Mouse (Mus musculus): ENCODE measurements around the gene S100a4. TPM values are rescaled to one million over a fixed set of nuclear protein-coding genes. Genes with fewer than 3 reads are reported as not detected.

S100a4 gene
- polyA plus RNA-seq, 1 experiment from 2014 or later, result not detected

DNA sequence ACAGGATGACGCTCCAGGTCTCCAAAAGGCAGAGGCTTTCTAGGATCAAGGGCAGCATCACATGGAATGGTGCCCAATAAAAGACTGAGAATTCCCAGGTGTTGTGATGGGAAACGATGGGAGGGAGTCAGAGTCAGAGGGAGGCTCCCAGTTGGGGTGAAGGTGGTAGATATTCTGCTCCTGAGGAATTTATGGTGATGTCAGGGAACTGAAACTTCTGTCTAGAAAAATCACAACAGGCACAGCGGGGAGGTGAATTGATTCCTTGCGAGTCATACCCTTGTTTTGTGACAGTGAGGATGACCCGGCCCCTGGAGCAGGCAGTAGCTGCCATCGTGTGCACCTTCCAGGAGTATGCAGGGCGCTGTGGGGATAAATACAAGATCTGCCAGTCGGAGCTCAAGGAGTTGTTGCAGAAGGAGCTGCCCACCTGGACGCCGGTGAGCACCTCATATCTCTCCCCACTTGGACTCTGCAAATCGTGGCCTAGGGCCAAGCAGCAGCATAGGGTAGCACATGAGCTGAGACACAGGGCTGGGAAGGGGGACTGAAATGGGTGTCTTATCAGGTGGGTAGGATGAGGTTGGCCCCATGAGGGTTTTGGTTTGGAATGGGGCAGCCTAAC, 2.0 kb upstream of the S100a4 start, which contains the start of gene Gm42674:
Gene Gm42674, plus strand, starts transcription at position 419 of the 625 bp plus-strand sequence.
- H3K4me3 ChIP-seq, result no peak within 1 kb of the TSS
- peaks cover 13% of the 10 kb centered on the region; the same call in 1 of the 2 replicates for H3K4me1 ChIP-seq (replicated peaks)
- H3K36me3 ChIP-seq, result no peaks in the 10 kb centered on the region
- no peaks in the 10 kb centered on the region for H3K9me3 ChIP-seq
- H3K27ac ChIP-seq, result no peak within 1 kb of the TSS
- no peak for DNase-seq (ENCODE audit: low spot score)
- H3K27me3 ChIP-seq (ENCODE audit: insufficient read depth, poor library complexity, severe bottlenecking), result no peaks in the 10 kb centered on the region
- 87% methylated on average over 11 of the region's 11 CpGs for WGBS

GRCm38 (mm10) chr3:90604416-90604815, 845 bp downstream of the S100a4 start:
- no peak overlapping the region for H3K27ac ChIP-seq

GRCm38 (mm10) chr3:90605049-90605448, 1.5 kb downstream of the S100a4 start:
- no peaks in the 10 kb centered on the region for H3K9me3 ChIP-seq
- no peak overlapping the region for H3K27ac ChIP-seq
- H3K4me1 ChIP-seq (replicated peaks), result peaks cover 10% of the 10 kb centered on the region; the same call in 1 of the 2 replicates
- no peaks in the 10 kb centered on the region for H3K36me3 ChIP-seq
- DNase-seq (ENCODE audit: low spot score), result no peak
- WGBS, result 91% methylated on average over 3 of the region's 3 CpGs
- no peaks in the 10 kb centered on the region for H3K27me3 ChIP-seq (ENCODE audit: insufficient read depth, poor library complexity, severe bottlenecking)
- H3K4me3 ChIP-seq, result no peak overlapping the region

More at GRCm38 (mm10) chr3:90604416-90604815, 845 bp downstream of the S100a4 start:
- H3K36me3 ChIP-seq, result no peaks in the 10 kb centered on the region
- no peak for DNase-seq (ENCODE audit: low spot score)
- H3K27me3 ChIP-seq (ENCODE audit: insufficient read depth, poor library complexity, severe bottlenecking), result no peaks in the 10 kb centered on the region
- H3K9me3 ChIP-seq, result no peaks in the 10 kb centered on the region
- H3K4me1 ChIP-seq (replicated peaks), result peaks cover 13% of the 10 kb centered on the region; the same call in 1 of the 2 replicates
- H3K4me3 ChIP-seq, result no peak overlapping the region
- WGBS, result 81% methylated on average over 4 of the region's 4 CpGs

GRCm38 (mm10) chr3:90605736-90606135, 2.2 kb downstream of the S100a4 start:
- Histone ChIP-seq H3K4me1 (replicated peaks) (0 out of 2 replicates have a peak, but pooled peaks cover 8% of the 10 kb centered on the region), H3K36me3 (no peaks in the 10 kb centered on the region), H3K27me3 (ENCODE audit: insufficient read depth, poor library complexity, severe bottlenecking) (no peaks in the 10 kb centered on the region), H3K27ac (no peak overlapping the region), H3K9me3 (no peaks in the 10 kb centered on the region), H3K4me3 (no peak overlapping the region)
- WGBS, result 86% methylated on average over 2 of the region's 2 CpGs
- DNase-seq (ENCODE audit: low spot score), result no peak

GRCm38 (mm10) chr3:90606185-90606584, 2.6 kb downstream of the S100a4 start:
- no peak overlapping the region for H3K27ac ChIP-seq
- H3K9me3 ChIP-seq, result no peaks in the 10 kb centered on the region
- peak; percentile 56 for DNase-seq (ENCODE audit: low spot score)
- no peak overlapping the region for H3K4me3 ChIP-seq
- no peaks in the 10 kb centered on the region for H3K27me3 ChIP-seq (ENCODE audit: insufficient read depth, poor library complexity, severe bottlenecking)
- 85% methylated on average over 6 of the region's 6 CpGs for WGBS
- 0 out of 2 replicates have a peak, but pooled peaks cover 8% of the 10 kb centered on the region for H3K4me1 ChIP-seq (replicated peaks)
- H3K36me3 ChIP-seq, result no peaks in the 10 kb centered on the region

- WGBS, result 86% methylated on average over 3 of the region's 3 CpGs
- no peaks in the 10 kb centered on the region for H3K27me3 ChIP-seq (ENCODE audit: insufficient read depth, poor library complexity, severe bottlenecking)
- H3K27ac ChIP-seq, result no peak overlapping the region
- DNase-seq (ENCODE audit: low spot score), result no peak
- H3K9me3 ChIP-seq, result no peaks in the 10 kb centered on the region
- H3K4me1 ChIP-seq (replicated peaks), result 0 out of 2 replicates have a peak, but pooled peaks cover 8% of the 10 kb centered on the region
- H3K4me3 ChIP-seq, result no peak overlapping the region
- no peaks in the 10 kb centered on the region for H3K36me3 ChIP-seq
These were observed 3.8 kb downstream of the S100a4 start for GRCm38 (mm10) chr3:90607361-90607760.

GRCm38 (mm10) chr3:90608223-90608622, 4.7 kb downstream of the S100a4 start, which contains the start of gene S100a5:
Gene S100a5, plus strand, starts transcription at chr3:90608523.
- Histone ChIP-seq H3K36me3 (no peaks in the 10 kb centered on the region), H3K27me3 (ENCODE audit: insufficient read depth, poor library complexity, severe bottlenecking) (peaks cover 2% of the 10 kb centered on the region), H3K4me1 (replicated peaks) (peaks cover 15% of the 10 kb centered on the region), H3K4me3 (no peak within 1 kb of the TSS), H3K27ac (no peak within 1 kb of the TSS), H3K9me3 (no peaks in the 10 kb centered on the region)
- no peak for DNase-seq (ENCODE audit: low spot score)
- WGBS, result 56% methylated on average over 3 of the region's 3 CpGs

- Histone ChIP-seq H3K36me3 (no peaks in the 10 kb centered on the region), H3K9me3 (no peaks in the 10 kb centered on the region)
- no peak for DNase-seq (ENCODE audit: low spot score)
These were observed 5.5 kb downstream of the S100a4 start for GRCm38 (mm10) chr3:90609102-90609501.

GRCm38 (mm10) chr3:90611494-90611893, 7.9 kb downstream of the S100a4 start:
- 81% methylated on average over 3 of the region's 3 CpGs for WGBS
- peaks cover 12% of the 10 kb centered on the region for H3K4me1 ChIP-seq (replicated peaks)
- peaks cover 13% of the 10 kb centered on the region for H3K27me3 ChIP-seq (ENCODE audit: insufficient read depth, poor library complexity, severe bottlenecking)
- H3K36me3 ChIP-seq, result no peaks in the 10 kb centered on the region
- H3K9me3 ChIP-seq, result no peaks in the 10 kb centered on the region
- no peak overlapping the region for H3K27ac ChIP-seq
- H3K4me3 ChIP-seq, result no peak overlapping the region
- no peak for DNase-seq (ENCODE audit: low spot score)

More at GRCm38 (mm10) chr3:90609102-90609501, 5.5 kb downstream of the S100a4 start:
- no peak overlapping the region for H3K4me3 ChIP-seq
- peaks cover 16% of the 10 kb centered on the region for H3K4me1 ChIP-seq (replicated peaks)
- H3K27ac ChIP-seq, result no peak overlapping the region
- H3K27me3 ChIP-seq (ENCODE audit: insufficient read depth, poor library complexity, severe bottlenecking), result peaks cover 11% of the 10 kb centered on the region

- no peak overlapping the region for H3K27ac ChIP-seq
- 69% methylated on average over 4 of the region's 4 CpGs for WGBS
- DNase-seq (ENCODE audit: low spot score), result no peak
- no peaks in the 10 kb centered on the region for H3K9me3 ChIP-seq
- H3K4me1 ChIP-seq (replicated peaks), result peaks cover 12% of the 10 kb centered on the region
- H3K36me3 ChIP-seq, result no peaks in the 10 kb centered on the region
- H3K27me3 ChIP-seq (ENCODE audit: insufficient read depth, poor library complexity, severe bottlenecking), result peaks cover 13% of the 10 kb centered on the region
- no peak overlapping the region for H3K4me3 ChIP-seq
These were observed 8.5 kb downstream of the S100a4 start for GRCm38 (mm10) chr3:90612061-90612460.

- peak within 1 kb of the TSS; percentile 53 for H3K4me3 ChIP-seq
- under 1% methylated on average over 23 of the region's 23 CpGs for WGBS
- peak; percentile 70 for DNase-seq (ENCODE audit: low spot score)
- H3K27ac ChIP-seq, result peak within 1 kb of the TSS; percentile 68; the same call in 1 of the 2 replicates
- peaks cover 13% of the 10 kb centered on the region for H3K27me3 ChIP-seq (ENCODE audit: insufficient read depth, poor library complexity, severe bottlenecking)
- H3K36me3 ChIP-seq, result no peaks in the 10 kb centered on the region
- H3K4me1 ChIP-seq (replicated peaks), result peaks cover 12% of the 10 kb centered on the region
- no peaks in the 10 kb centered on the region for H3K9me3 ChIP-seq
These were observed 9.2 kb downstream of the S100a4 start, which contains the start of gene S100a6 for GRCm38 (mm10) chr3:90612728-90613291. Gene S100a6, plus strand, starts transcription at chr3:90612882.

- H3K36me3 ChIP-seq, result no peaks in the 10 kb centered on the region
- peak overlapping the region; percentile 53 for H3K4me3 ChIP-seq
These were observed 10.0 kb downstream of the S100a4 start for GRCm38 (mm10) chr3:90613461-90614147.

DNA sequence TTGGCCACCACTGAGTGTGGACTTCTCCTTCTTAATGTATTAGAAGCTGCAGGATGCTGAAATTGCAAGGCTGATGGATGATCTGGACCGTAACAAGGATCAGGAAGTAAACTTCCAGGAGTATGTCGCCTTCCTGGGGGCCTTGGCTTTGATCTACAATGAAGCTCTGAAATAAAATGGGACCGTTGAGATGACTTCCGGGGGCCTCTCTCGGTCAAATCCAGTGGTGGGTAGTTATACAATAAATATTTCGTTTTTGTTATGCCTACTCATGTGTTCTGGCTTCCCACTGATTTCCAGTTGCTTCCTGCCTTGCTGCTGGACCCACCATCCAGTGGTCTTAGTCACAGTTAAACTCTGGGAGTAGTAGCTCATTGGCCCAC, 10.6 kb downstream of the S100a4 start:
- no peaks in the 10 kb centered on the region for H3K9me3 ChIP-seq
- no peak overlapping the region for H3K4me3 ChIP-seq
- DNase-seq (ENCODE audit: low spot score), result no peak
- H3K4me1 ChIP-seq (replicated peaks), result peaks cover 12% of the 10 kb centered on the region
- H3K27ac ChIP-seq, result no peak overlapping the region
- H3K36me3 ChIP-seq, result no peaks in the 10 kb centered on the region
- WGBS, result 90% methylated on average over 6 of the region's 6 CpGs
- peaks cover 13% of the 10 kb centered on the region for H3K27me3 ChIP-seq (ENCODE audit: insufficient read depth, poor library complexity, severe bottlenecking)

More at GRCm38 (mm10) chr3:90613461-90614147, 10.0 kb downstream of the S100a4 start:
- Histone ChIP-seq H3K9me3 (no peaks in the 10 kb centered on the region), H3K27me3 (ENCODE audit: insufficient read depth, poor library complexity, severe bottlenecking) (peaks cover 13% of the 10 kb centered on the region), H3K4me1 (replicated peaks) (peaks cover 12% of the 10 kb centered on the region), H3K27ac (no peak overlapping the region)
- 68% methylated on average over 7 of the region's 7 CpGs for WGBS
- no peak for DNase-seq (ENCODE audit: low spot score)

Measured in hindbrain, embryonic 10.5 days (tissue).